Mouse (Mus musculus): ENCODE measurements around the gene Gm44973.

DNA sequence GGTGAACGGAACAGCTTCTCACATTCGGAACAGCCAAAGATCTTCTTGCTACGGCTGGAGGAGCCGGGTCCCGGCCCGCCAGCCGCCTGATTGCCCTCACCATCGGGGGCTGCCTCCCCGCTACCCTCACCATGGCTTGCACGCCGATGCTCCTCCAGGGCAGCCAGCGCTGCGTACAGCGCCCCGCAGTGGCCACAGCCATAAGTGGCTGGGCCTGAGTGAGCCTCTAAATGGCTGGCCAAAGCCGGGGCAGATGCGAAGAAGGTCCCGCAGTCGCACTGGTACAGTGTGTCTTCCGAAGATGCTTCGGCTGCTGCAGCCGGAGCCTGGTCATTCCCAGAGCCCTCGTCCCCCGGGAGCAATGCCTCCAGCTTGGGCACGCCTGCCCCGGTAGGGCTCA is 7.1 kb upstream of the Gm44973 start:
- TF ChIP-seq CTCF (IDR thresholded peaks at IDR 0.05; ENCODE audit: low read depth) (peak; percentile 30; the same call in 1 of the 2 replicates), EP300 (IDR thresholded peaks at IDR 0.05; ENCODE audit: low read depth) (no peak)
